Mouse (Mus musculus): ENCODE measurements around the gene Scyl2. TPM values are rescaled to one million over a fixed set of nuclear protein-coding genes. Genes with fewer than 3 reads are reported as not detected.

Scyl2 gene
- polyA plus RNA-seq, 1 experiment from 2014 or later, result 4.6 TPM

DNA sequence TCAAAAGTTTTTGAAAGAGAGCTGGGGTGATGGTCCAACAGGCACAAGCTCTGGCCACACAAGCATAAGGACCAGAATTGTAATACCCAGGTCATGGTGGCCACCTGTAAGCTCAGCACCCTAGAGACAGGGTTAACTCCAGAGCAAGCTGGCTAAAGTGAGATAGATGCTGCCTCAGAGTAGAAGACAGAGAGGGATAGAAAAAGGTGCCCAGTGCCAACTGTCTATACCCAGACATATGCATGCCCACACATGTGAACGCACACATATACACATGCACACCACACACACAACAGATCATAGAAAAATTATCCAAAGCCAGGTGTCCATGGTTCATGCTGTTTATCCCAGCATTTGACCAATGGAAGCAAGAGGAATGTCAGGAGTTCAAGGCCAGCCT is 55.5 kb downstream of the Scyl2 start:
- TF ChIP-seq CTCF (IDR thresholded peaks at IDR 0.05; ENCODE audit: low read depth), result no peak
- H3K4me3 ChIP-seq (ENCODE audit: low read depth, low read length), result no peak overlapping the region
- no peak overlapping the region for H3K4me2 ChIP-seq (replicated peaks; ENCODE audit: low read depth)
- no peaks in the 10 kb centered on the region for H3K36me3 ChIP-seq (ENCODE audit: control insufficient read depth, insufficient read depth)
- no peaks in the 10 kb centered on the region for H3K4me1 ChIP-seq (replicated peaks; ENCODE audit: control insufficient read depth, insufficient read depth, low read length)
- no peaks in the 10 kb centered on the region for H3K27me3 ChIP-seq (replicated peaks; ENCODE audit: control insufficient read depth, insufficient read depth, low read length)
- H3K27ac ChIP-seq (ENCODE audit: low read depth, low read length), result no peak overlapping the region
- H3K9ac ChIP-seq (ENCODE audit: low read depth, low read length), result no peak overlapping the region
- no peaks in the 10 kb centered on the region for H3K9me3 ChIP-seq (ENCODE audit: control insufficient read depth)
- ATAC-seq, result no peak
- WGBS, result 94% methylated on average over 1 of the region's 1 CpGs

DNA sequence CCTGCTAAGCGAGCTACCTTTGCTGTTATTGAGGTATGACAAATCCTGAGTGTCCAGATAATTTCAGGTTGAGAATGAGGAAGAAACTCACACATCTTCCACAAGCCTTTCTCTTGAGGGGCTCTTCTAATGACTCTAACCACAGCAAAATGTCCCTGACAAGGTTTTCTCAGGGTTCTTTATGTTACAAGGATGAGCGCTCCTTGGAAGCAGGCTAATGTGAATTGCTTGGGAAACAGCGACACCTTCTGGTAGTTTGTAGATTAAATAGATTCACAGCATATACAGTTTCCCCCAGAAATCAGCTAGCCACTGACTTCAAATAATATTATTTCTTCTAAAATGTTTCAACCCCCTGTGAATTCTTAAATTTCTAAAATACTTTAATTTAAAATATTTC is 56.0 kb downstream of the Scyl2 start:
- Histone ChIP-seq H3K9me3 (ENCODE audit: control insufficient read depth) (no peaks in the 10 kb centered on the region), H3K4me1 (replicated peaks; ENCODE audit: control insufficient read depth, insufficient read depth, low read length) (no peaks in the 10 kb centered on the region), H3K4me2 (replicated peaks; ENCODE audit: low read depth) (no peak overlapping the region), H3K36me3 (ENCODE audit: control insufficient read depth, insufficient read depth) (no peaks in the 10 kb centered on the region), H3K4me3 (ENCODE audit: low read depth, low read length) (no peak overlapping the region), H3K27me3 (replicated peaks; ENCODE audit: control insufficient read depth, insufficient read depth, low read length) (no peaks in the 10 kb centered on the region), H3K27ac (ENCODE audit: low read depth, low read length) (no peak overlapping the region), H3K9ac (ENCODE audit: low read depth, low read length) (no peak overlapping the region)
- peak; percentile 82 for TF ChIP-seq CTCF (IDR thresholded peaks at IDR 0.05; ENCODE audit: low read depth)
- no peak for ATAC-seq
- WGBS, result 33% methylated on average over 3 of the region's 3 CpGs

DNA sequence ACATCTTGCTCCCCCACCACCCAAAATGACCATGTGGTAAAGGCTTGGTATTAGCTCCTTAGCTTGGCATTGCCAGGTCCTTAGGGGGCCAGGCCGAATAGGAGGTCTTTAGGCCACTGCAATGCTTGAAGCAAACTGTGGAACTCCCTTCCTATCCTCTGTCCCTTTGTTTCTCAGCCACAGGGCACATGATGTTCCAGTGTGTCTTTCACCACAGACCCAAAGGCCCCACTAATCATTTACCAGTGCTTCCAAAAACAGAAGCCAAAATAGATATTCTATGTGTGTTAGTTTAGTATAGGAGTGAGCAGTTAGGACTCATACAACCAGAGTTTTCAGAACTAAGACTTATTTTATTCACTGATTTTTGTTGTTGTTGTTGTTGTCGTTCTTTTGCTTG is 59.4 kb downstream of the Scyl2 start:
- no peaks in the 10 kb centered on the region for H3K36me3 ChIP-seq (ENCODE audit: control insufficient read depth, insufficient read depth)
- no peak overlapping the region for H3K4me3 ChIP-seq (ENCODE audit: low read depth, low read length)
- no peak overlapping the region for H3K4me2 ChIP-seq (replicated peaks; ENCODE audit: low read depth)
- no peak for TF ChIP-seq CTCF (IDR thresholded peaks at IDR 0.05; ENCODE audit: low read depth)
- ATAC-seq, result no peak
- no peaks in the 10 kb centered on the region for H3K9me3 ChIP-seq (ENCODE audit: control insufficient read depth)
- no peak overlapping the region for H3K27ac ChIP-seq (ENCODE audit: low read depth, low read length)
- H3K4me1 ChIP-seq (replicated peaks; ENCODE audit: control insufficient read depth, insufficient read depth, low read length), result no peaks in the 10 kb centered on the region
- WGBS, result 88% methylated on average over 2 of the region's 2 CpGs
- H3K9ac ChIP-seq (ENCODE audit: low read depth, low read length), result no peak overlapping the region
- H3K27me3 ChIP-seq (replicated peaks; ENCODE audit: control insufficient read depth, insufficient read depth, low read length), result no peaks in the 10 kb centered on the region

DNA sequence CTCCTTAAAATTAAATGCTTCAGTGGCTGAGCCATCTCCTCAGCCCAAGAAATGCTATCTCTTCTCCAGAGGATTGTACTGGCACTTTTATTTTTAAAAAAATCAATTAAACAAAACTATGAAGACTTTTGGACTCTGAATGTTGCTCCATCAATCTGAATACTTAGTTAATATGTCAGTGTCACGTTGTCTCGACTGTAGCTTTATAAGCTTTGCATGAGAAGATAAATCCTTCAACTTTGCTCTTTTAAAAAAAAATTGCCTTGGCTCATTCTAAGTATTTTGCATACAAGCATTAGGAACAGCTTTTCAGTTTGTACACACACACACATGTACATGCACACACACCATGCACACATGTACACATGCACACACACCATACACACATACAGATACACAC is 61.9 kb downstream of the Scyl2 start:
- Histone ChIP-seq H3K27me3 (replicated peaks; ENCODE audit: control insufficient read depth, insufficient read depth, low read length) (no peaks in the 10 kb centered on the region), H3K4me1 (replicated peaks; ENCODE audit: control insufficient read depth, insufficient read depth, low read length) (no peaks in the 10 kb centered on the region), H3K27ac (ENCODE audit: low read depth, low read length) (no peak overlapping the region; the same call in 1 of the 2 replicates), H3K4me3 (ENCODE audit: low read depth, low read length) (no peak overlapping the region), H3K9me3 (ENCODE audit: control insufficient read depth) (no peaks in the 10 kb centered on the region), H3K36me3 (ENCODE audit: control insufficient read depth, insufficient read depth) (no peaks in the 10 kb centered on the region), H3K9ac (ENCODE audit: low read depth, low read length) (no peak overlapping the region), H3K4me2 (replicated peaks; ENCODE audit: low read depth) (no peak overlapping the region)
- 49% methylated on average over 2 of the region's 2 CpGs for WGBS
- no peak for TF ChIP-seq CTCF (IDR thresholded peaks at IDR 0.05; ENCODE audit: low read depth)
- ATAC-seq, result no peak

DNA sequence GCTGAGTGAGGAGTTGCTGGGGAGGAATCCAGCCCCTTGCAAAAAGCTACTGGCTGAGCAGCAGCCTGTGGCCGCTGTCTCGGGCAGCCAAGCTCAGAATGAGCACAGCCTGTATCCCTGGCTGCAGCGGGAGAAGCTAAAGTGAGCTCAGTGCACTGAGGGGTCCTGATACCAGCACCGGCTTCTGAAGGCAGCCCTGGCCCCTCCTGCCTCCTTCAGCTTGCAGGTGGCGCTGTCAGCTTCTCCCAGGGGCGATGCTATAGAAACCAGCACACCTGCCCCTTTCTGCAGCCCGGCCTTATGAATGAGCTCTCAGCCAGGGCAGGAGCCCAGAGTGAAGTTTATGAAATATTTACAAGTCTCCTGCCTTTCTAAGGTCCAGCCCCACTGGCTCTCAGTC is 65.0 kb downstream of the Scyl2 start, which contains the start of gene Slc17a8:
Gene Slc17a8 (minus strand): TSS at position 125 of the 400 bp plus-strand sequence.
- 46% methylated on average over 7 of the region's 7 CpGs for WGBS
- no peaks in the 10 kb centered on the region for H3K27me3 ChIP-seq (replicated peaks; ENCODE audit: control insufficient read depth, insufficient read depth, low read length)
- H3K4me1 ChIP-seq (replicated peaks; ENCODE audit: control insufficient read depth, insufficient read depth, low read length), result no peaks in the 10 kb centered on the region
- no peak within 1 kb of the TSS for H3K4me2 ChIP-seq (replicated peaks; ENCODE audit: low read depth)
- H3K9me3 ChIP-seq (ENCODE audit: control insufficient read depth), result no peaks in the 10 kb centered on the region
- ATAC-seq, result no peak
- H3K36me3 ChIP-seq (ENCODE audit: control insufficient read depth, insufficient read depth), result no peaks in the 10 kb centered on the region
- no peak for TF ChIP-seq CTCF (IDR thresholded peaks at IDR 0.05; ENCODE audit: low read depth)
- no peak within 1 kb of the TSS for H3K27ac ChIP-seq (ENCODE audit: low read depth, low read length)
- H3K9ac ChIP-seq (ENCODE audit: low read depth, low read length), result no peak within 1 kb of the TSS
- H3K4me3 ChIP-seq (ENCODE audit: low read depth, low read length), result no peak within 1 kb of the TSS

DNA sequence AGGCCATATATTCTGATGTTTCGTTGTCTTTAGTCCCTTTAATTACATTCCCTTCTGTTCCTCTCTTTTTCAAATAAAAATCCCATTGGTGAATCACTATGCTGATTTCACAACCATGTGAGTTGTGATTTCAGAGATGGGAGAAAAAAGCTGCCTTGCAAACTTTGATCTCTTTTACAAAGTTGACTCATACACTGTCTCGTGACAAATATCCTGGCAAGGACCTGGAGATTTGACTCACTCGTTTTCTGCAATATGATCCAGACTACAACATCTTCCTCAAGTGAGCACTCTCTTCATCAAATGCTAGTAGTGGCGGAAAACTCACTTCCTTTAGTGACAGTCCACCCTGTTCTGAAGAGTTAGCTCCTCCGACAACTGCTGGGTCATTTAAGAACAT is 86.8 kb downstream of the Scyl2 start:
- TF ChIP-seq CTCF (IDR thresholded peaks at IDR 0.05; ENCODE audit: low read depth), result no peak
- peak; percentile 56 for ATAC-seq
- Histone ChIP-seq H3K4me1 (replicated peaks; ENCODE audit: control insufficient read depth, insufficient read depth, low read length) (0 out of 2 replicates have a peak, but pooled peaks cover 5% of the 10 kb centered on the region), H3K36me3 (ENCODE audit: control insufficient read depth, insufficient read depth) (no peaks in the 10 kb centered on the region), H3K4me2 (replicated peaks; ENCODE audit: low read depth) (no peak overlapping the region), H3K27me3 (replicated peaks; ENCODE audit: control insufficient read depth, insufficient read depth, low read length) (no peaks in the 10 kb centered on the region), H3K9ac (ENCODE audit: low read depth, low read length) (no peak overlapping the region), H3K9me3 (ENCODE audit: control insufficient read depth) (no peaks in the 10 kb centered on the region), H3K4me3 (ENCODE audit: low read depth, low read length) (no peak overlapping the region), H3K27ac (ENCODE audit: low read depth, low read length) (no peak overlapping the region; the same call in 1 of the 2 replicates)
- WGBS, result 46% methylated on average over 5 of the region's 5 CpGs

DNA sequence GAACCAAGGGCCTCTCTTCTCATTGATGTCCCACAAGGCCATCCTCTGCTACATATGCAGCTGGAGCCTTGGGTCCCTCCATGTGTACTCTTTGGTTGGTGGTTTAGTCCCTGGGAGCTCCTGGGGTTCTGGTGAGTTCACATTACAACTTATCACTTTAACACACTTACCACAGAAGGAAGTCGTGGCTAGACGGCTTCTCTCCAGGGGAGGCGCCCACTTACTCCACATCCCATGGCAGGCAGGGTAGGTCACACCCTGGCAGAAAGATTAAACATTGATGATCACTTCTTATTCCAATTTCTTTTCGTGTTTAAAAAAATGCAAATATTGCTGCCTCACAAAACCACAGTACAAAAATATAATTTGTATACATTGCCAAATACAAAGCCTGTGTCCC is 88.8 kb downstream of the Scyl2 start:
- Histone ChIP-seq H3K4me3 (ENCODE audit: low read depth, low read length) (no peak overlapping the region), H3K27ac (ENCODE audit: low read depth, low read length) (no peak overlapping the region), H3K27me3 (replicated peaks; ENCODE audit: control insufficient read depth, insufficient read depth, low read length) (no peaks in the 10 kb centered on the region), H3K4me2 (replicated peaks; ENCODE audit: low read depth) (no peak overlapping the region), H3K9me3 (ENCODE audit: control insufficient read depth) (no peaks in the 10 kb centered on the region), H3K4me1 (replicated peaks; ENCODE audit: control insufficient read depth, insufficient read depth, low read length) (peaks cover 5% of the 10 kb centered on the region; the same call in 1 of the 2 replicates), H3K36me3 (ENCODE audit: control insufficient read depth, insufficient read depth) (no peaks in the 10 kb centered on the region), H3K9ac (ENCODE audit: low read depth, low read length) (no peak overlapping the region)
- no peak for TF ChIP-seq CTCF (IDR thresholded peaks at IDR 0.05; ENCODE audit: low read depth)
- ATAC-seq, result no peak
- WGBS, result 41% methylated on average over 4 of the region's 4 CpGs

All from intestine, postnatal 0 days (tissue).